Mouse (Mus musculus): Measurements from ENCODE around the gene Ano6.

- TF ChIP-seq CTCF (IDR thresholded peaks at IDR 0.05; ENCODE audit: low read depth) (no peak), EP300 (optimal IDR thresholded peaks at IDR 0.05) (no peak)
Measured at GRCm38 (mm10) chr15:95967516-95968196, 177.0 kb downstream of the Ano6 start.

Measured in stomach, postnatal 0 days (tissue).